Mouse (Mus musculus) cerebellum, adult 2 months (tissue): Measurements from ENCODE around the gene Fam20a. TPM values are rescaled to one million over a fixed set of nuclear protein-coding genes. Genes with fewer than 3 reads are reported as not detected.
A peak's percentile ranks its signal among the peaks of the same experiment; 100 is the strongest.

Source experiments
- DNase-seq, 2 experiments: peaks; one replicate each; pipeline ENCODE4 v3.0.0; 2021
- H3K27ac ChIP-seq: fragments of 200-500 bp; 2 replicates; pipeline ENCODE4 v1.5.1; 2012; ENCODE audit warnings: low read length, control low read depth, inconsistent platforms; ENCODE audit not compliant: insufficient read depth
- H3K27me3 ChIP-seq: fragments of 200-500 bp; 2 replicates; pipeline ENCODE4 v1.6.1; 2012; ENCODE audit warnings: inconsistent platforms, mild to moderate bottlenecking, low read length, moderate library complexity; ENCODE audit not compliant: control insufficient read depth, insufficient read depth
- H3K4me1 ChIP-seq: fragments of 200-500 bp; 2 replicates; pipeline ENCODE4 v1.6.1; 2011; ENCODE audit warnings: low read length; ENCODE audit not compliant: control insufficient read depth, insufficient read depth
- H3K4me3 ChIP-seq: fragments of 200-500 bp; replicated peaks from 2 replicates; pipeline ENCODE3; 2011; ENCODE audit warnings: mild to moderate bottlenecking, low read depth, low read length, control low read depth; ENCODE audit not compliant: insufficient read depth
- CTCF ChIP-seq: fragments of 200-500 bp; IDR thresholded peaks from 2 replicates; pipeline ENCODE4 v1.5.1; 2011; ENCODE audit warnings: low read depth, mild to moderate bottlenecking, control low read depth, low read length, moderate library complexity, borderline replicate concordance; ENCODE audit not compliant: insufficient read depth
- POLR2A ChIP-seq: fragments of 200-500 bp; IDR thresholded peaks from 2 replicates; pipeline ENCODE4 v1.6.1; 2011; ENCODE audit warnings: low read length, control low read depth, borderline replicate concordance; ENCODE audit not compliant: insufficient read depth
- WGBS: fragments of 180-500 bp; shearing (Covaris S2); methylation state at CpG from one replicate; pipeline ENCODE4 v1.1.7; 2018; 5-methylcytosine and 5-hydroxymethylcytosine counted together
- polyA plus RNA-seq: library from polyadenylated mRNA; depleted of rRNA; stranded (reverse); fragments of >200 nt; gene quantifications from 2 replicates; pipeline ENCODE4 v1.2.3, GENCODE M21; 2012

The Fam20a gene
- polyA plus RNA-seq, 1 experiment: 22.3 TPM

DNA sequence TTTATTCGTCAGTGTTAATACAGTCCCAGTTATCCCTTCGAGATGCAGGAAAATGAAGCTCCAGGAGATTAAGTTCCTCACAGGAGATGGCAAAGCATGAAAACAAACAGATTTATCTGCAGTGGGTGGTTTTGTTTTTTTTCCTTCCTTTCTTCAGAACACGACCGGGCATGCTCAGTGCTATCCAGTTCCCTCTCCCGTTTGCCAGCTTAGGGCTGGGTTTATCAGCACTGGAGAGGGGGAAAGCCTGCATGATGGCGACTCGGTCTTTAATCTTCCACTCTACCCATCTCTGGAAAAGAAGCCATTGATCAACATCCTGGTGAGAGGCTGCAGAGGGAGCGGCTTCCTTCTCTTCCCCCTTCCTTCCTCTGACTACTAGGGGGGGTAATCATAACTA, 72.9 kb downstream of the Fam20a start, which contains the start of gene Prkar1a:
TSS of gene Prkar1a (plus strand) at position 200 of the 400 bp plus-strand sequence.
- peaks cover 18% of the 10 kb centered on the region; the same call in 1 of the 2 replicates for H3K4me1 ChIP-seq
- H3K27ac ChIP-seq: peak within 1 kb of the TSS; percentile 93
- peak within 1 kb of the TSS; percentile 88 for H3K4me3 ChIP-seq
- WGBS: 4% methylated on average over 8 of the region's 8 CpGs
- no peaks in the 10 kb centered on the region for H3K27me3 ChIP-seq
- peak; percentile 62 to 70 for DNase-seq
- TF ChIP-seq POLR2A (peak; percentile 56; the same call in 1 of the 2 replicates), CTCF (no peak)

- TF ChIP-seq POLR2A: no peak
- no peak for TF ChIP-seq CTCF
- Histone ChIP-seq H3K27ac (peak overlapping the region; percentile 93), H3K4me1 (peaks cover 14% of the 10 kb centered on the region; the same call in 1 of the 2 replicates), H3K4me3 (no peak overlapping the region), H3K27me3 (no peaks in the 10 kb centered on the region)
- DNase-seq: peak; percentile 42 to 45
- WGBS: 12% methylated on average over 7 of the region's 7 CpGs
These were observed 73.6 kb downstream of the Fam20a start for GRCm38 (mm10) chr11:109648510-109648909.

- TF ChIP-seq CTCF: no peak
- TF ChIP-seq POLR2A: no peak
- Histone ChIP-seq H3K4me1 (no peaks in the 10 kb centered on the region), H3K4me3 (no peak overlapping the region), H3K27ac (no peak overlapping the region), H3K27me3 (no peaks in the 10 kb centered on the region)
- no peak for DNase-seq
- 69% methylated on average over 5 of the region's 5 CpGs for WGBS
These were observed 80.4 kb downstream of the Fam20a start for GRCm38 (mm10) chr11:109641498-109642222.

GRCm38 (mm10) chr11:109635871-109636395, 86.1 kb downstream of the Fam20a start:
- no peaks in the 10 kb centered on the region for H3K27me3 ChIP-seq
- no peak overlapping the region for H3K4me3 ChIP-seq
- no peak overlapping the region for H3K27ac ChIP-seq
- WGBS: 27% methylated on average over 6 of the region's 6 CpGs
- TF ChIP-seq POLR2A (no peak), CTCF (no peak)
- no peak for DNase-seq
- H3K4me1 ChIP-seq: no peaks in the 10 kb centered on the region

DNA sequence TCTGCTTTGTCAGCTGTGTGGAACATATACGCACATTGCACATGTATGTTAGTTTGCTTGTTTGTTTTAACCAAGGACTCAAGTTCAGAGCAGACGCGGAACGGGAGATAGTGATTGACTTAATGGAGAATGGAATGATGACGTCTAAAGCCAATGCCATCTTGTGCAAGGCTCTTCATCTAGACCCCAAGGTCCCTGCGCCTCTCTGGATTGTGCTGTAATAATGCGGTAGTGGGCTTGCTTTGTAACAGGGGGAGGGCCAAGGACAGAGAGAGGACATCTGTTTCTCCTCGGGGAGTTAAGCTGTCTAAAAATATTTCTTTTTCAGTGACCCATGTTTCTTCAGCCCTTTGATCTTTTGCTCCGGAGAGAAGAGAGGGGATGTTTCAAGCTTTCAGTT, 87.2 kb downstream of the Fam20a start:
- Histone ChIP-seq H3K27me3 (no peaks in the 10 kb centered on the region), H3K27ac (no peak overlapping the region), H3K4me3 (no peak overlapping the region), H3K4me1 (no peaks in the 10 kb centered on the region)
- no peak for DNase-seq
- TF ChIP-seq POLR2A: no peak
- no peak for TF ChIP-seq CTCF
- 77% methylated on average over 9 of the region's 9 CpGs for WGBS

DNA sequence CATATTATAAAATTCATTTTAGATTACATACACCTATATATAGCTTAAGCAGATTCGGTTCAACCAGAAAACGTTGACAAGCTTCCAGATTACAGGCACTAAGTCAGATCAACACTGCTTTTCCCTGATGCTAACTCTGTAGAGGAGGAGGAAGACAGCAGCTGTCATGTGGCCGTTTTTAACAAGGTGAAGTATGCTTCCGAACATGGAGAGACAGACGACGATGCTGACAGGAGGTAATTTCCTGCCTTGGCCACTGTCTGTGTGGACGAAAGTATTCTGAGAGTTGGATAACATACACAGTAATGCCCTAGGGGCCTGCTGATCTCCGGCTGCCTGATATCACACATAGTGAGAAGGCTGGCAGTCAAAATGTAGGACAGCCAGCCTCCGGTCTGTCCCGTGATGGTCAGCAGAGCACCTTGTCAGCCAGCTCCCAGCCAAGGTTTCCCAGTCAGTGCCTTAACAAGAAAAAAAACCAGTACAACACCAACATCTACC, 93.0 kb downstream of the Fam20a start:
- H3K4me3 ChIP-seq: no peak overlapping the region
- no peak for TF ChIP-seq CTCF
- TF ChIP-seq POLR2A: no peak
- H3K4me1 ChIP-seq: peaks cover 4% of the 10 kb centered on the region; the same call in 1 of the 2 replicates
- 11% methylated on average over 10 of the region's 10 CpGs for WGBS
- peak overlapping the region; percentile 17; the same call in 1 of the 2 replicates for H3K27ac ChIP-seq
- H3K27me3 ChIP-seq: no peaks in the 10 kb centered on the region
- peak; percentile 56 to 78 for DNase-seq

DNA sequence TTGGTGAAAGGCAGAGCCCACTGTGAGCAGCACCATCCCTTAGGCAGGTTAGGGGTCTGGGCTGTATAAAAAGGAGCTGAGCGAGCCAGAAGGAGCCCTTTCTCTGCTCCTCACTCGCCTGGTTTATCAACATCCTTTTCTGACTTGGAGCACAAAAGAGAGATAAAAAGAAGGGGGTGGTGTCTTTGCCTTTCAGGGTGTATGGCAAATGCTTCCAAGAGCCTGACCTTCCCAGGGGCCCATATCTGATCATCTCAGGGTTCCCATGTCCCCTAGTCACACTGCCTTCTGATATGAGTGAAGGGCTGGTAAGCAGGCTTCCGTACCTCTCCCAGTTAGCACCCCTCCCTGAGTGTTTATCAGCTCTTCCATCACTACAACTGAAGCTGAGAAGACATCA, 94.0 kb downstream of the Fam20a start:
- H3K27ac ChIP-seq: no peak overlapping the region
- WGBS: 100% methylated on average over 3 of the region's 3 CpGs
- H3K27me3 ChIP-seq: no peaks in the 10 kb centered on the region
- TF ChIP-seq CTCF (no peak), POLR2A (no peak)
- peaks cover 4% of the 10 kb centered on the region; the same call in 1 of the 2 replicates for H3K4me1 ChIP-seq
- no peak overlapping the region for H3K4me3 ChIP-seq
- DNase-seq: no peak
